Mouse (Mus musculus): ENCODE data around the gene Slco2a1. TPM values are rescaled to one million over a fixed set of nuclear protein-coding genes. Genes with fewer than 3 reads are reported as not detected.

The Slco2a1 gene
- polyA plus RNA-seq, 1 experiment = 84.7 TPM

- no peak overlapping the region for H3K4me3 ChIP-seq (ENCODE audit: low read depth, low read length)
- H3K4me1 ChIP-seq (ENCODE audit: control insufficient read depth, insufficient read depth, insufficient read length, low read length) = peaks cover 10% of the 10 kb centered on the region; the same call in 1 of the 2 replicates
- WGBS = 95% methylated on average over 7 of the region's 7 CpGs
- TF ChIP-seq POLR2A (IDR thresholded peaks at IDR 0.05; ENCODE audit: low read depth, low read length) = no peak
- TF ChIP-seq CTCF (IDR thresholded peaks at IDR 0.05; ENCODE audit: extremely low read depth, insufficient read length, insufficient replicate concordance, low read depth, low read length) = no peak
- H3K27me3 ChIP-seq (ENCODE audit: control insufficient read depth, insufficient read depth, low read length) = no peaks in the 10 kb centered on the region
- no peaks in the 10 kb centered on the region for H3K36me3 ChIP-seq (ENCODE audit: control insufficient read depth, insufficient read depth, low read length)
- H3K27ac ChIP-seq (ENCODE audit: insufficient read depth, low read depth, low read length) = no peak overlapping the region
These were observed 11.9 kb downstream of the Slco2a1 start for GRCm38 (mm10) chr9:103000384-103000783.

- H3K36me3 ChIP-seq (ENCODE audit: control insufficient read depth, insufficient read depth, low read length) = no peaks in the 10 kb centered on the region
- TF ChIP-seq POLR2A (IDR thresholded peaks at IDR 0.05; ENCODE audit: low read depth, low read length) (no peak), CTCF (IDR thresholded peaks at IDR 0.05; ENCODE audit: extremely low read depth, insufficient read length, insufficient replicate concordance, low read depth, low read length) (no peak)
- peaks cover 8% of the 10 kb centered on the region for H3K4me1 ChIP-seq (ENCODE audit: control insufficient read depth, insufficient read depth, insufficient read length, low read length)
- WGBS = 83% methylated on average over 6 of the region's 6 CpGs
- no peaks in the 10 kb centered on the region for H3K27me3 ChIP-seq (ENCODE audit: control insufficient read depth, insufficient read depth, low read length)
- H3K27ac ChIP-seq (ENCODE audit: insufficient read depth, low read depth, low read length) = no peak overlapping the region
- H3K4me3 ChIP-seq (ENCODE audit: low read depth, low read length) = no peak overlapping the region
These were observed 15.8 kb downstream of the Slco2a1 start for GRCm38 (mm10) chr9:103004343-103004742.

- Histone ChIP-seq H3K4me1 (ENCODE audit: control insufficient read depth, insufficient read depth, insufficient read length, low read length) (peaks cover 8% of the 10 kb centered on the region), H3K27ac (ENCODE audit: insufficient read depth, low read depth, low read length) (peak overlapping the region; percentile 71), H3K4me3 (ENCODE audit: low read depth, low read length) (peak overlapping the region; percentile 67), H3K36me3 (ENCODE audit: control insufficient read depth, insufficient read depth, low read length) (no peaks in the 10 kb centered on the region), H3K27me3 (ENCODE audit: control insufficient read depth, insufficient read depth, low read length) (no peaks in the 10 kb centered on the region)
- TF ChIP-seq CTCF (IDR thresholded peaks at IDR 0.05; ENCODE audit: extremely low read depth, insufficient read length, insufficient replicate concordance, low read depth, low read length) (no peak), POLR2A (IDR thresholded peaks at IDR 0.05; ENCODE audit: low read depth, low read length) (peak; percentile 57)
- 4% methylated on average over 15 of the region's 15 CpGs for WGBS
These were observed 19.2 kb downstream of the Slco2a1 start for GRCm38 (mm10) chr9:103007699-103008078.

- Histone ChIP-seq H3K4me3 (ENCODE audit: low read depth, low read length) (peak overlapping the region; percentile 67), H3K27me3 (ENCODE audit: control insufficient read depth, insufficient read depth, low read length) (no peaks in the 10 kb centered on the region), H3K36me3 (ENCODE audit: control insufficient read depth, insufficient read depth, low read length) (no peaks in the 10 kb centered on the region), H3K27ac (ENCODE audit: insufficient read depth, low read depth, low read length) (peak overlapping the region; percentile 71), H3K4me1 (ENCODE audit: control insufficient read depth, insufficient read depth, insufficient read length, low read length) (peaks cover 8% of the 10 kb centered on the region)
- under 1% methylated on average over 50 of the region's 50 CpGs for WGBS
- TF ChIP-seq CTCF (IDR thresholded peaks at IDR 0.05; ENCODE audit: extremely low read depth, insufficient read length, insufficient replicate concordance, low read depth, low read length) = no peak
- TF ChIP-seq POLR2A (IDR thresholded peaks at IDR 0.05; ENCODE audit: low read depth, low read length) = peak; percentile 59; the same call in 1 of the 2 replicates
These were observed 19.8 kb downstream of the Slco2a1 start for GRCm38 (mm10) chr9:103008079-103008855.

GRCm38 (mm10) chr9:103010161-103010560 lies 21.6 kb downstream of the Slco2a1 start:
- Histone ChIP-seq H3K36me3 (ENCODE audit: control insufficient read depth, insufficient read depth, low read length) (no peaks in the 10 kb centered on the region), H3K27me3 (ENCODE audit: control insufficient read depth, insufficient read depth, low read length) (no peaks in the 10 kb centered on the region), H3K27ac (ENCODE audit: insufficient read depth, low read depth, low read length) (no peak overlapping the region), H3K4me3 (ENCODE audit: low read depth, low read length) (no peak overlapping the region; the same call in 1 of the 2 replicates), H3K4me1 (ENCODE audit: control insufficient read depth, insufficient read depth, insufficient read length, low read length) (peaks cover 8% of the 10 kb centered on the region)
- WGBS = 43% methylated on average over 3 of the region's 3 CpGs
- TF ChIP-seq POLR2A (IDR thresholded peaks at IDR 0.05; ENCODE audit: low read depth, low read length) = no peak
- no peak for TF ChIP-seq CTCF (IDR thresholded peaks at IDR 0.05; ENCODE audit: extremely low read depth, insufficient read length, insufficient replicate concordance, low read depth, low read length)

GRCm38 (mm10) chr9:103013366-103013765 lies 24.9 kb downstream of the Slco2a1 start:
- no peaks in the 10 kb centered on the region for H3K4me1 ChIP-seq (ENCODE audit: control insufficient read depth, insufficient read depth, insufficient read length, low read length)
- TF ChIP-seq POLR2A (IDR thresholded peaks at IDR 0.05; ENCODE audit: low read depth, low read length) (no peak), CTCF (IDR thresholded peaks at IDR 0.05; ENCODE audit: extremely low read depth, insufficient read length, insufficient replicate concordance, low read depth, low read length) (peak; percentile 74; the same call in 1 of the 2 replicates)
- no peaks in the 10 kb centered on the region for H3K27me3 ChIP-seq (ENCODE audit: control insufficient read depth, insufficient read depth, low read length)
- no peak overlapping the region for H3K4me3 ChIP-seq (ENCODE audit: low read depth, low read length)
- 9% methylated on average over 5 of the region's 5 CpGs for WGBS
- H3K36me3 ChIP-seq (ENCODE audit: control insufficient read depth, insufficient read depth, low read length) = no peaks in the 10 kb centered on the region
- H3K27ac ChIP-seq (ENCODE audit: insufficient read depth, low read depth, low read length) = no peak overlapping the region

GRCm38 (mm10) chr9:103014686-103015085 lies 26.2 kb downstream of the Slco2a1 start:
- Histone ChIP-seq H3K4me1 (ENCODE audit: control insufficient read depth, insufficient read depth, insufficient read length, low read length) (no peaks in the 10 kb centered on the region), H3K27ac (ENCODE audit: insufficient read depth, low read depth, low read length) (no peak overlapping the region), H3K27me3 (ENCODE audit: control insufficient read depth, insufficient read depth, low read length) (no peaks in the 10 kb centered on the region), H3K4me3 (ENCODE audit: low read depth, low read length) (no peak overlapping the region), H3K36me3 (ENCODE audit: control insufficient read depth, insufficient read depth, low read length) (no peaks in the 10 kb centered on the region)
- 78% methylated on average over 12 of the region's 12 CpGs for WGBS
- TF ChIP-seq POLR2A (IDR thresholded peaks at IDR 0.05; ENCODE audit: low read depth, low read length) (no peak), CTCF (IDR thresholded peaks at IDR 0.05; ENCODE audit: extremely low read depth, insufficient read length, insufficient replicate concordance, low read depth, low read length) (no peak)
